9 mouse cellular contexts compared by ENCODE assay signal in the genomic region with DNA sequence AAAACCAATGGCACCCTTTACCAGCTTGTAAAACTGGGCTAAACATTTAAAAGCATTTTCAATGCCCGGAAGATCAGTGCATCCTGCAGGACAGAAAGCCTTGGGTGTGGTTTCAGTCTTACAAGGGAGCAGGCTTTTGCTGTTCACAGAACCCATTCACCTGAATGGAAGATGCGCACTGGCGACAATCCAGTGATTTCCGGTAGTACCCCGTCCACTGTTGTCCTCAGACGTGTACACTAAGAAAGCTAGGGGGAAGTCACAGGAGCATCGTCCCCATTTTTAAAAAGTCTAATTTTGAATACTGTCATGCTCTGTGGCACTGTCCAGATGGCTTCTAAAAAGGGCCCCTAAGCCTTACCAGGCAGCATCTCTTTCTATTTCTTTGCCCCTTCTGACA. TPM values are rescaled to one million over a fixed set of nuclear protein-coding genes. Genes with fewer than 3 reads are reported as not detected.
A peak's percentile ranks its signal among the peaks of the same experiment; 100 is the strongest.
DNase-seq lines count a peak whose midpoint lies in the region; ATAC-seq and TF ChIP-seq lines count a peak whose summit lies in the region.
"Had no signal": no experiment of that assay in that cellular context is flagged by ENCODE, and none has a peak within 500 bp of the region (broad histone marks: within the 10 kb centered on the region; RNA-seq: fewer than 3 reads in every experiment).

No protein-coding gene starts in this region.

- WGBS in forebrain, embryonic 10.5 days: 86% methylated on average over 7 of the region's 7 CpGs
- WGBS in forebrain, postnatal 0 days: 67% methylated on average over 7 of the region's 7 CpGs
- WGBS in kidney, postnatal 0 days: 66% methylated on average over 7 of the region's 7 CpGs
- 66% methylated on average over 7 of the region's 7 CpGs for WGBS in intestine, embryonic 16.5 days
- 75% methylated on average over 7 of the region's 7 CpGs for WGBS in stomach, embryonic 14.5 days

- no peak overlapping the region for H3K4me2 ChIP-seq in forebrain, postnatal 0 days (ENCODE audit: low read depth)
- H3K4me2 ChIP-seq in kidney, postnatal 0 days (ENCODE audit: low read length): peak overlapping the region; percentile 79
- peak overlapping the region; percentile 88 for H3K4me2 ChIP-seq in intestine, embryonic 16.5 days (ENCODE audit: low read depth, low read length)
- H3K4me2 ChIP-seq in stomach, embryonic 14.5 days (replicated peaks; ENCODE audit: low read depth, low read length): peak overlapping the region; percentile 59

- H3K4me1 ChIP-seq in forebrain, embryonic 10.5 days: peaks cover 30% of the 10 kb centered on the region
- peaks cover 7% of the 10 kb centered on the region; the same call in 1 of the 2 replicates for H3K4me1 ChIP-seq in forebrain, postnatal 0 days (ENCODE audit: insufficient read depth)
- H3K4me1 ChIP-seq in kidney, postnatal 0 days (replicated peaks; ENCODE audit: insufficient read depth, low read length): peaks cover 4% of the 10 kb centered on the region; the same call in 1 of the 2 replicates
- peaks cover 9% of the 10 kb centered on the region; the same call in 1 of the 2 replicates for H3K4me1 ChIP-seq in intestine, embryonic 16.5 days (ENCODE audit: control insufficient read depth, insufficient read depth, low read length)
- peaks cover 9% of the 10 kb centered on the region for H3K4me1 ChIP-seq in stomach, embryonic 14.5 days (ENCODE audit: control insufficient read depth, insufficient read depth, low read length)

- no peak overlapping the region for H3K9ac ChIP-seq in forebrain, postnatal 0 days
- no peak overlapping the region for H3K9ac ChIP-seq in kidney, postnatal 0 days (ENCODE audit: low read depth, low read length)
- peak overlapping the region; percentile 33; the same call in 1 of the 2 replicates for H3K9ac ChIP-seq in intestine, embryonic 16.5 days (ENCODE audit: low read depth, low read length)
- no peak overlapping the region for H3K9ac ChIP-seq in stomach, embryonic 14.5 days (replicated peaks; ENCODE audit: low read depth, low read length)

- no peaks in the 10 kb centered on the region; the same call in 1 of the 2 replicates for H3K9me3 ChIP-seq in forebrain, embryonic 10.5 days
- H3K9me3 ChIP-seq in forebrain, postnatal 0 days (ENCODE audit: low read length): no peaks in the 10 kb centered on the region
- H3K9me3 ChIP-seq in kidney, postnatal 0 days (replicated peaks; ENCODE audit: low read length): no peaks in the 10 kb centered on the region
- no peaks in the 10 kb centered on the region for H3K9me3 ChIP-seq in intestine, embryonic 16.5 days (ENCODE audit: control insufficient read depth, low read length)
- H3K9me3 ChIP-seq in stomach, embryonic 14.5 days (ENCODE audit: control insufficient read depth, low read depth, low read length): no peaks in the 10 kb centered on the region

- no peaks in the 10 kb centered on the region for H3K27me3 ChIP-seq in forebrain, embryonic 10.5 days (ENCODE audit: poor library complexity, severe bottlenecking)
- no peaks in the 10 kb centered on the region for H3K27me3 ChIP-seq in forebrain, postnatal 0 days (ENCODE audit: insufficient read depth, low read length)
- H3K27me3 ChIP-seq in kidney, postnatal 0 days (ENCODE audit: insufficient read depth, low read length): no peaks in the 10 kb centered on the region
- H3K27me3 ChIP-seq in intestine, embryonic 16.5 days (replicated peaks; ENCODE audit: control insufficient read depth, insufficient read depth, low read length): no peaks in the 10 kb centered on the region
- no peaks in the 10 kb centered on the region for H3K27me3 ChIP-seq in stomach, embryonic 14.5 days (ENCODE audit: control insufficient read depth, insufficient read depth, low read length)

- H3K36me3 ChIP-seq in forebrain, embryonic 10.5 days (replicated peaks): peaks cover 46% of the 10 kb centered on the region
- H3K36me3 ChIP-seq in forebrain, postnatal 0 days (ENCODE audit: insufficient read depth): peaks cover 6% of the 10 kb centered on the region; the same call in 1 of the 2 replicates
- 0 out of 2 replicates have a peak, but pooled peaks cover 5% of the 10 kb centered on the region for H3K36me3 ChIP-seq in kidney, postnatal 0 days (ENCODE audit: insufficient read depth, low read length)
- H3K36me3 ChIP-seq in intestine, embryonic 16.5 days (ENCODE audit: control insufficient read depth, insufficient read depth, low read length): no peaks in the 10 kb centered on the region
- peaks cover 4% of the 10 kb centered on the region; the same call in 1 of the 2 replicates for H3K36me3 ChIP-seq in stomach, embryonic 14.5 days (ENCODE audit: control insufficient read depth, insufficient read depth, low read length)

- no peak overlapping the region for H3K27ac ChIP-seq in forebrain, embryonic 10.5 days
- no peak overlapping the region for H3K27ac ChIP-seq in forebrain, postnatal 0 days (ENCODE audit: low read depth, low read length)
- H3K27ac ChIP-seq in kidney, postnatal 0 days: peak overlapping the region; percentile 88; the same call in 1 of the 2 replicates
- no peak overlapping the region; the same call in 1 of the 2 replicates for H3K27ac ChIP-seq in intestine, embryonic 16.5 days (ENCODE audit: low read length)
- H3K27ac ChIP-seq in stomach, embryonic 14.5 days (ENCODE audit: low read length): no peak overlapping the region

- TF ChIP-seq CTCF in forebrain, postnatal 0 days (IDR thresholded peaks at IDR 0.05; ENCODE audit: low read depth): no peak
- TF ChIP-seq CTCF in kidney, postnatal 0 days (IDR thresholded peaks at IDR 0.05; ENCODE audit: low read depth): no peak

- no peak for ATAC-seq in forebrain, postnatal 0 days
- ATAC-seq in kidney, postnatal 0 days (replicated peaks; ENCODE audit: low FRiP score, low read depth): no peak
- no peak for ATAC-seq in intestine, embryonic 16.5 days
- ATAC-seq in stomach, embryonic 14.5 days (ENCODE audit: insufficient number of reproducible peaks, insufficient read depth, low FRiP score, low read depth): no peak

- H3K4me3 ChIP-seq in forebrain, embryonic 10.5 days: peak overlapping the region; percentile 78
- no peak overlapping the region for H3K4me3 ChIP-seq in forebrain, postnatal 0 days (ENCODE audit: low read depth, low read length)
- no peak overlapping the region for H3K4me3 ChIP-seq in kidney, postnatal 0 days (replicated peaks; ENCODE audit: low read depth, low read length)
- H3K4me3 ChIP-seq in intestine, embryonic 16.5 days (ENCODE audit: low read length): peak overlapping the region; percentile 86; the same call in 1 of the 2 replicates
- peak overlapping the region; percentile 62; the same call in 1 of the 2 replicates for H3K4me3 ChIP-seq in stomach, embryonic 14.5 days (ENCODE audit: low read depth, low read length)

- DNase-seq in forebrain, embryonic 10.5 days (ENCODE audit: extremely low spot score, low spot score): no peak
- no peak for DNase-seq in forebrain, postnatal 0 days
- DNase-seq in kidney, postnatal 0 days (ENCODE audit: low spot score): no peak
- DNase-seq in kidney, adult 9 months: no peak
- no peak for DNase-seq in adrenal gland, adult 2 months
- no peak for DNase-seq in frontal cortex, postnatal 25 days (ENCODE audit: low spot score in 2 of 2)
- DNase-seq: cerebellum, adult 18-20 months had no signal

RNA-seq across cellular contexts. Expression of a gene that starts 1.8 kb away (rescaled TPM):
- polyA plus RNA-seq in forebrain, embryonic 10.5 days (2016; fragmentation: Nextera tagmentation; extraction: Ambion mirVana): 51.8 and 52.3 TPM in 2 replicates
- 26.5 and 33.1 TPM in 2 replicates for total RNA-seq in forebrain, postnatal 0 days (2014; rRNA removed)
- 27.6 and 29.0 TPM in 2 replicates for polyA plus RNA-seq in forebrain, postnatal 0 days (2015; fragmentation: Nextera tagmentation; extraction: Ambion mirVana)
- polyA plus RNA-seq in kidney, postnatal 0 days (2015; fragmentation: Nextera tagmentation; extraction: Ambion mirVana): 76.9 and 81.0 TPM in 2 replicates
- polyA plus RNA-seq in intestine, embryonic 16.5 days (2015; fragmentation: Nextera tagmentation; extraction: Ambion mirVana): 44.6 and 56.6 TPM in 2 replicates
- polyA plus RNA-seq in stomach, embryonic 14.5 days (2014; fragmentation: Nextera tagmentation; extraction: Ambion mirVana): 61.7 and 63.2 TPM in 2 replicates
- 10 to 100 TPM; 13.8 to 15.6 TPM for total RNA-seq in adrenal gland, adult 2 months (2021)
- polyA plus RNA-seq in adrenal gland, adult 2 months (2012; rRNA removed): 15.1 and 18.4 TPM in 2 replicates

RNA-seq across cellular contexts. Expression of a gene that starts 36.1 kb away (rescaled TPM):
- polyA plus RNA-seq in forebrain, embryonic 10.5 days (2016; fragmentation: Nextera tagmentation; extraction: Ambion mirVana): 31.1 and 34.8 TPM in 2 replicates
- 9.0 and 13.8 TPM in 2 replicates for total RNA-seq in forebrain, postnatal 0 days (2014; rRNA removed)
- 21.1 and 25.4 TPM in 2 replicates for polyA plus RNA-seq in forebrain, postnatal 0 days (2015; fragmentation: Nextera tagmentation; extraction: Ambion mirVana)
- polyA plus RNA-seq in kidney, postnatal 0 days (2015; fragmentation: Nextera tagmentation; extraction: Ambion mirVana): 17.9 and 18.4 TPM in 2 replicates
- 16.3 and 16.9 TPM in 2 replicates for polyA plus RNA-seq in intestine, embryonic 16.5 days (2015; fragmentation: Nextera tagmentation; extraction: Ambion mirVana)
- 30.3 and 32.3 TPM in 2 replicates for polyA plus RNA-seq in stomach, embryonic 14.5 days (2014; fragmentation: Nextera tagmentation; extraction: Ambion mirVana)
- 10 to 100 TPM in 1 of 2 experiments, 1 to 10 TPM in 1; 9.2 to 12.6 TPM for total RNA-seq in adrenal gland, adult 2 months (2021)
- polyA plus RNA-seq in adrenal gland, adult 2 months (2012; rRNA removed): 2.9 and 5.7 TPM in 2 replicates

RNA-seq across cellular contexts. Expression of a gene that starts 58.6 kb away (rescaled TPM):
- polyA plus RNA-seq in forebrain, embryonic 10.5 days (2016; fragmentation: Nextera tagmentation; extraction: Ambion mirVana): 30.8 and 32.6 TPM in 2 replicates
- 57.2 and 67.2 TPM in 2 replicates for total RNA-seq in forebrain, postnatal 0 days (2014; rRNA removed)
- 20.7 and 29.1 TPM in 2 replicates for polyA plus RNA-seq in forebrain, postnatal 0 days (2015; fragmentation: Nextera tagmentation; extraction: Ambion mirVana)
- 15.5 and 16.2 TPM in 2 replicates for polyA plus RNA-seq in kidney, postnatal 0 days (2015; fragmentation: Nextera tagmentation; extraction: Ambion mirVana)
- 12.2 TPM in 2 replicates for polyA plus RNA-seq in intestine, embryonic 16.5 days (2015; fragmentation: Nextera tagmentation; extraction: Ambion mirVana)
- polyA plus RNA-seq in stomach, embryonic 14.5 days (2014; fragmentation: Nextera tagmentation; extraction: Ambion mirVana): 34.6 and 37.8 TPM in 2 replicates
- 10 to 100 TPM; 32.2 to 32.8 TPM for total RNA-seq in adrenal gland, adult 2 months (2021)
- polyA plus RNA-seq in adrenal gland, adult 2 months (2012; rRNA removed): 4.6 and 6.4 TPM in 2 replicates

Comparison
In these comparisons a context has a peak if more than half of its experiments do, and no peak if none do; other contexts are left out.
1. H3K4me3 ChIP-seq: peak in forebrain, embryonic 10.5 days (single experiment), intestine, embryonic 16.5 days (single experiment) and stomach, embryonic 14.5 days (single experiment); none in forebrain, postnatal 0 days (single experiment) and kidney, postnatal 0 days (single experiment).